8 mouse cellular contexts compared by ENCODE assay signal in the genomic region with DNA sequence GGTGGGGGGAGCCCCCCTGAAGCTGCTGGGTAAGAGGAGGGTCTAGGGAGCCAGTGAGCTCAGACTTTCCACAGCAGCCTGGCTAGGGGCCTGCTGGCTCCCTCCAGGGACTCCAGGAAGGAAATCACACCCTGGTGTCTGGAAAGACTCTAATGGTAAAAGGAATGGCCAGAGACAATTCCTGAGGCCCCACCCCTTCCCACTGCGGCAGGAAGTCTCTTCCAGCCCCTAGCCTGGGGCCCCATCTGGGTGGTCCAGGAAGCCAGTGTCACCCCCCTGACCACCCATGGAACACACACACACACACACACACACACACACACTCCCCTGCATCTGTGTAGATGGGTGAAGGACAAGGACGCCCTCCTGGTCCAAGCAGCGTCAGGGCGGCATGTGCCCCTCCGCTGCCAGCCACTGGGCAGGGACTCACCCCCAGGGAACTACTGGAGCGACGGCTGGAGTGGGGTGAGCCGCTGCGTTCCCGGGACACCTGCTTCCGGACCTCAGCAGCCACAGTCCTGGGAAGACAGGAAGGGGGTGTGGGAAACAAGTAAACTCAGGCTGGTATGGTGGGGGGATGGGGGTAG. TPM values are rescaled to one million over a fixed set of nuclear protein-coding genes. Genes with fewer than 3 reads are reported as not detected.
A peak's percentile ranks its signal among the peaks of the same experiment; 100 is the strongest.
DNase-seq lines count a peak whose midpoint lies in the region; ATAC-seq and TF ChIP-seq lines count a peak whose summit lies in the region.

No protein-coding gene starts in this region.

- no peak overlapping the region for H3K4me2 ChIP-seq in forebrain, embryonic 15.5 days (replicated peaks)
- H3K4me2 ChIP-seq in hindbrain, embryonic 11.5 days (replicated peaks; ENCODE audit: low read depth, low read length) = peak overlapping the region; percentile 26; the same call in 1 of the 2 replicates
- peak overlapping the region; percentile 45 for H3K4me2 ChIP-seq in limb, embryonic 14.5 days (replicated peaks; ENCODE audit: low read depth, low read length, severe bottlenecking)
- H3K4me2 ChIP-seq in myocyte (ENCODE audit: low read depth) = peak overlapping the region; percentile 40

- H3K9ac ChIP-seq in forebrain, embryonic 15.5 days (replicated peaks) = no peak overlapping the region
- H3K9ac ChIP-seq in hindbrain, embryonic 11.5 days (ENCODE audit: low read depth, low read length) = no peak overlapping the region
- peak overlapping the region; percentile 49 for H3K9ac ChIP-seq in limb, embryonic 14.5 days (ENCODE audit: low read depth, low read length, severe bottlenecking)

- H3K27me3 ChIP-seq in forebrain, embryonic 15.5 days = no peaks in the 10 kb centered on the region
- H3K27me3 ChIP-seq in hindbrain, embryonic 11.5 days (ENCODE audit: control insufficient read depth, insufficient read depth, low read length) = no peaks in the 10 kb centered on the region
- H3K27me3 ChIP-seq in limb, embryonic 14.5 days (ENCODE audit: control insufficient read depth, insufficient read depth, low read length) = no peaks in the 10 kb centered on the region
- H3K27me3 ChIP-seq in myocyte (ENCODE audit: control insufficient read depth, insufficient read depth, insufficient read length) = no peaks in the 10 kb centered on the region

- DNase-seq in hindbrain, embryonic 11.5 days (ENCODE audit: low spot score) = no peak
- DNase-seq in limb, embryonic 14.5 days (ENCODE audit: low spot score) = peak; percentile 63
- no peak for DNase-seq in left cerebral cortex, adult 8-10 months (ENCODE audit: low spot score in 2 of 2)
- no peak for DNase-seq in Muller cell, postnatal 12 days (ENCODE audit: inconsistent ontology term)

- no peaks in the 10 kb centered on the region for H3K36me3 ChIP-seq in forebrain, embryonic 15.5 days
- H3K36me3 ChIP-seq in hindbrain, embryonic 11.5 days (ENCODE audit: control insufficient read depth, insufficient read depth, low read length) = no peaks in the 10 kb centered on the region
- H3K36me3 ChIP-seq in limb, embryonic 14.5 days (ENCODE audit: control insufficient read depth, insufficient read depth, low read length) = peaks cover 38% of the 10 kb centered on the region
- H3K36me3 ChIP-seq in myocyte (ENCODE audit: control insufficient read depth, insufficient read depth) = peaks cover 8% of the 10 kb centered on the region

- H3K4me3 ChIP-seq in brown adipose tissue, adult 24 weeks (ENCODE audit: insufficient read depth, low read depth, low read length) = peak overlapping the region; percentile 56
- H3K4me3 ChIP-seq in forebrain, embryonic 15.5 days = no peak overlapping the region
- no peak overlapping the region for H3K4me3 ChIP-seq in hindbrain, embryonic 11.5 days (ENCODE audit: low read depth, low read length)
- H3K4me3 ChIP-seq in limb, embryonic 14.5 days (replicated peaks; ENCODE audit: low read length) = peak overlapping the region; percentile 16; the same call in 1 of the 2 replicates
- no peak overlapping the region for H3K4me3 ChIP-seq in myocyte

- H3K27ac ChIP-seq in brown adipose tissue, adult 24 weeks (replicated peaks; ENCODE audit: low read depth, low read length) = peak overlapping the region; percentile 96
- H3K27ac ChIP-seq in forebrain, embryonic 15.5 days (replicated peaks) = peak overlapping the region; percentile 34; the same call in 1 of the 2 replicates
- H3K27ac ChIP-seq in hindbrain, embryonic 11.5 days (ENCODE audit: low read depth, low read length) = peak overlapping the region; percentile 30; the same call in 1 of the 2 replicates
- peak overlapping the region; percentile 75 for H3K27ac ChIP-seq in limb, embryonic 14.5 days (replicated peaks; ENCODE audit: low read depth, low read length)

- no peaks in the 10 kb centered on the region for H3K9me3 ChIP-seq in forebrain, embryonic 15.5 days
- H3K9me3 ChIP-seq in hindbrain, embryonic 11.5 days (ENCODE audit: control insufficient read depth, low read length) = no peaks in the 10 kb centered on the region
- H3K9me3 ChIP-seq in limb, embryonic 14.5 days (ENCODE audit: control insufficient read depth, low read length) = no peaks in the 10 kb centered on the region

- no peak overlapping the region for H3ac ChIP-seq in myocyte (ENCODE audit: control insufficient read depth, insufficient read length)

- ATAC-seq in forebrain, embryonic 15.5 days (replicated peaks) = no peak
- ATAC-seq in hindbrain, embryonic 11.5 days (ENCODE audit: low FRiP score) = no peak
- ATAC-seq in limb, embryonic 14.5 days (ENCODE audit: low FRiP score, low read depth) = peak; percentile 59
- ATAC-seq in CD4-positive, CD25-positive, alpha-beta regulatory T cell, adult 4 months = no peak

- WGBS in forebrain, embryonic 15.5 days = 34% methylated on average over 11 of the region's 11 CpGs
- WGBS in hindbrain, embryonic 11.5 days = 10% methylated on average over 11 of the region's 11 CpGs
- under 1% methylated on average over 11 of the region's 11 CpGs for WGBS in limb, embryonic 14.5 days

- TF ChIP-seq POLR2A in limb, embryonic 14.5 days (IDR thresholded peaks at IDR 0.05; ENCODE audit: borderline replicate concordance, extremely low read depth, insufficient read depth, insufficient read length) = no peak
- no peak for TF ChIP-seq POLR2A in myocyte (IDR thresholded peaks at IDR 0.05; ENCODE audit: insufficient read length, low read depth)

- H3K4me1 ChIP-seq in brown adipose tissue, adult 24 weeks (ENCODE audit: control insufficient read depth, insufficient read depth, insufficient read length, low read length) = peaks cover 17% of the 10 kb centered on the region
- peaks cover 5% of the 10 kb centered on the region for H3K4me1 ChIP-seq in forebrain, embryonic 15.5 days
- 0 out of 2 replicates have a peak, but pooled peaks cover 3% of the 10 kb centered on the region for H3K4me1 ChIP-seq in hindbrain, embryonic 11.5 days (replicated peaks; ENCODE audit: control insufficient read depth, insufficient read depth, low read length)
- H3K4me1 ChIP-seq in limb, embryonic 14.5 days (ENCODE audit: control insufficient read depth, insufficient read depth, low read length) = peaks cover 31% of the 10 kb centered on the region

- no peaks in the 10 kb centered on the region for H3K79me2 ChIP-seq in myocyte (ENCODE audit: control insufficient read depth, insufficient read depth)

TF ChIP-seq in myocyte, 11 proteins besides CTCF, POLR2A, EP300 and RAD21:
- TF ChIP-seq MYOG (IDR thresholded peaks at IDR 0.05; ENCODE audit: control insufficient read depth in 1 of 3, insufficient read depth in 1 of 3, insufficient read length in 2 of 3, low read depth in 2 of 3) (peak in 1 of 3 experiments; percentile 30), USF1 (IDR thresholded peaks at IDR 0.05; ENCODE audit: low read depth) (no peak), MYOD1 (IDR thresholded peaks at IDR 0.05; ENCODE audit: control insufficient read depth in 1 of 3, insufficient read length in 2 of 3, low read depth in 2 of 3) (peak in 2 of 3 experiments; percentile 72 to 84)
TF ChIP-seq in myocyte: peak in this region for 2.

RNA-seq across cellular contexts. Expression of gene Dock6, which starts 5.6 kb away (rescaled TPM):
- polyA plus RNA-seq in brown adipose tissue, adult 24 weeks (2012; ENCODE audit: insufficient read depth, insufficient read length, missing spikeins) = 6.9 and 9.5 TPM in 2 replicates
- polyA plus RNA-seq in forebrain, embryonic 15.5 days (2015; fragmentation: Nextera tagmentation; extraction: Ambion mirVana) = 10.4 and 12.3 TPM in 2 replicates
- 16.3 and 21.4 TPM in 2 replicates for polyA plus RNA-seq in hindbrain, embryonic 11.5 days (2014; fragmentation: Nextera tagmentation; extraction: Ambion mirVana)
- 155 and 191 TPM in 2 replicates for polyA plus RNA-seq in limb, embryonic 14.5 days (2012; rRNA removed)
- polyA plus RNA-seq in limb, embryonic 14.5 days (2014; fragmentation: Nextera tagmentation; extraction: Ambion mirVana) = 31.6 and 38.8 TPM in 2 replicates
- 20.3 TPM for polyA plus RNA-seq in myocyte (2012; fragmentation: generic; extraction: Trizol)
- total RNA-seq in left cerebral cortex, adult 8-10 months (2022) = 10 to 100 TPM; 14.6 to 19.8 (median 16.8) TPM
- 1 to 10 TPM in 1 of 2 experiments, under 1 TPM in 1; 0.61 to 1.4 TPM for polyA plus RNA-seq in CD4-positive, CD25-positive, alpha-beta regulatory T cell, adult 4 months (2017; shearing (Covaris generic))

RNA-seq across cellular contexts. Expression of gene Angptl8, which starts 11.5 kb away (rescaled TPM):
- polyA plus RNA-seq in brown adipose tissue, adult 24 weeks (2012; ENCODE audit: insufficient read depth, insufficient read length, missing spikeins) = 54.2 and 167 TPM in 2 replicates
- 0.27 and 0.51 TPM in 2 replicates for polyA plus RNA-seq in forebrain, embryonic 15.5 days (2015; fragmentation: Nextera tagmentation; extraction: Ambion mirVana)
- polyA plus RNA-seq in hindbrain, embryonic 11.5 days (2014; fragmentation: Nextera tagmentation; extraction: Ambion mirVana) = 0.74 TPM in 1 of 2 replicates, not detected in the other
- polyA plus RNA-seq in limb, embryonic 14.5 days (2012; rRNA removed) = 0.17 TPM in 1 of 2 replicates, not detected in the other
- 0.44 and 1.1 TPM in 2 replicates for polyA plus RNA-seq in limb, embryonic 14.5 days (2014; fragmentation: Nextera tagmentation; extraction: Ambion mirVana)
- polyA plus RNA-seq in myocyte (2012; fragmentation: generic; extraction: Trizol) = not detected
- total RNA-seq in left cerebral cortex, adult 8-10 months (2022) = not detected
- not detected for polyA plus RNA-seq in CD4-positive, CD25-positive, alpha-beta regulatory T cell, adult 4 months (2017; shearing (Covaris generic))

RNA-seq across cellular contexts. Expression of gene Kank2, which starts 48.3 kb away (rescaled TPM):
- polyA plus RNA-seq in brown adipose tissue, adult 24 weeks (2012; ENCODE audit: insufficient read depth, insufficient read length, missing spikeins) = 19.7 and 29.7 TPM in 2 replicates
- polyA plus RNA-seq in forebrain, embryonic 15.5 days (2015; fragmentation: Nextera tagmentation; extraction: Ambion mirVana) = 2.9 and 3.7 TPM in 2 replicates
- 4.1 and 4.7 TPM in 2 replicates for polyA plus RNA-seq in hindbrain, embryonic 11.5 days (2014; fragmentation: Nextera tagmentation; extraction: Ambion mirVana)
- 38.6 and 49.6 TPM in 2 replicates for polyA plus RNA-seq in limb, embryonic 14.5 days (2012; rRNA removed)
- polyA plus RNA-seq in limb, embryonic 14.5 days (2014; fragmentation: Nextera tagmentation; extraction: Ambion mirVana) = 13.1 and 15.0 TPM in 2 replicates
- 49.4 TPM for polyA plus RNA-seq in myocyte (2012; fragmentation: generic; extraction: Trizol)
- total RNA-seq in left cerebral cortex, adult 8-10 months (2022) = 10 to 100 TPM in 1 of 4 experiments, 1 to 10 TPM in 3; 9.1 to 10.9 (median 9.6) TPM
- not detected for polyA plus RNA-seq in CD4-positive, CD25-positive, alpha-beta regulatory T cell, adult 4 months (2017; shearing (Covaris generic))

Comparison
In these comparisons a context has a peak if more than half of its experiments do, and no peak if none do; other contexts are left out.
1. H3K27ac ChIP-seq: peak in every context shown above with its lines; median percentile 96 in brown adipose tissue, adult 24 weeks; 75 in limb, embryonic 14.5 days; 34 in forebrain, embryonic 15.5 days; 30 in hindbrain, embryonic 11.5 days.
2. H3K4me3 ChIP-seq: peak in brown adipose tissue, adult 24 weeks (single experiment) and limb, embryonic 14.5 days (single experiment); none in forebrain, embryonic 15.5 days (single experiment), hindbrain, embryonic 11.5 days (single experiment) and myocyte (single experiment).
3. RNA of gene Angptl8, which starts 11.5 kb away (polyA plus RNA-seq): 54.2 to 167 TPM in brown adipose tissue, adult 24 weeks; 0.74 TPM in hindbrain, embryonic 11.5 days, 0.17 to 1.1 TPM in limb, embryonic 14.5 days, 0.27 to 0.51 TPM in forebrain, embryonic 15.5 days, not detected in myocyte (single experiment) and not detected in CD4-positive, CD25-positive, alpha-beta regulatory T cell, adult 4 months; every median in the first group is over 10 times any median in the second.